Mouse (Mus musculus) heart, postnatal 0 days (tissue): ENCODE results near the gene Resp18.

Experiments used
- CTCF ChIP-seq: IDR thresholded peaks from 2 replicates; pipeline ENCODE4 v1.5.1; 2016; ENCODE audit warnings: antibody characterized with exemption, control low read depth, low read depth
- EP300 ChIP-seq: IDR thresholded peaks from 2 replicates; pipeline ENCODE4 v1.6.1; 2016; ENCODE audit warnings: antibody characterized with exemption, low read depth

GRCm38 (mm10) chr1:75318736-75319135 is 40.5 kb upstream of the Resp18 start:
- TF ChIP-seq CTCF (no peak), EP300 (no peak)
